Mouse (Mus musculus) fat pad, adult 2 months (tissue): ENCODE data around the gene Rhbdd1.

Source experiments
- DNase-seq: peaks from one replicate; pipeline ENCODE4 v3.0.0-alpha.2; 2011; ENCODE audit warnings: low read depth, low spot score; ENCODE audit errors: extremely low read depth

The Rhbdd1 gene

DNA sequence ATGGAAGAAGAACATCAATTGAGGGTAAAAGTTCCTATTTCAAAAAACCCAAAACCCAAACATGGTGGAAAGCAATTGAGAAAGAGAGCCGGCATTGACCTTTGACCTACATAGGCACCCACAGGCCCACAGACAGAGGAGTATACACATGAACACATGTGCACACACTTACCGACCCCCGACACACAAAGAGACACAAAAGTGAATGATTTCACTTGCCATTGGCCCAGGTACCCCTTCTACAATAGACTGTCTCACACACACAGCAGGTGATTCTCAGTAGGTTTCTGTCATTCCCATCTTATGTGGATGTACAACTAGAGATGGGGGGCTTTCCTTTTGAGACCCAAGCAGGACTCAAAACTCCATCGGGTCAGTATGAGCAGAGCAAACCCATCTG, 159.6 kb downstream of the Rhbdd1 start:
- DNase-seq, result no peak

GRCm38 (mm10) chr1:82476256-82476655, 160.0 kb downstream of the Rhbdd1 start:
- no peak for DNase-seq

- no peak for DNase-seq
Observed at GRCm38 (mm10) chr1:82476746-82477145, 160.5 kb downstream of the Rhbdd1 start.

DNA sequence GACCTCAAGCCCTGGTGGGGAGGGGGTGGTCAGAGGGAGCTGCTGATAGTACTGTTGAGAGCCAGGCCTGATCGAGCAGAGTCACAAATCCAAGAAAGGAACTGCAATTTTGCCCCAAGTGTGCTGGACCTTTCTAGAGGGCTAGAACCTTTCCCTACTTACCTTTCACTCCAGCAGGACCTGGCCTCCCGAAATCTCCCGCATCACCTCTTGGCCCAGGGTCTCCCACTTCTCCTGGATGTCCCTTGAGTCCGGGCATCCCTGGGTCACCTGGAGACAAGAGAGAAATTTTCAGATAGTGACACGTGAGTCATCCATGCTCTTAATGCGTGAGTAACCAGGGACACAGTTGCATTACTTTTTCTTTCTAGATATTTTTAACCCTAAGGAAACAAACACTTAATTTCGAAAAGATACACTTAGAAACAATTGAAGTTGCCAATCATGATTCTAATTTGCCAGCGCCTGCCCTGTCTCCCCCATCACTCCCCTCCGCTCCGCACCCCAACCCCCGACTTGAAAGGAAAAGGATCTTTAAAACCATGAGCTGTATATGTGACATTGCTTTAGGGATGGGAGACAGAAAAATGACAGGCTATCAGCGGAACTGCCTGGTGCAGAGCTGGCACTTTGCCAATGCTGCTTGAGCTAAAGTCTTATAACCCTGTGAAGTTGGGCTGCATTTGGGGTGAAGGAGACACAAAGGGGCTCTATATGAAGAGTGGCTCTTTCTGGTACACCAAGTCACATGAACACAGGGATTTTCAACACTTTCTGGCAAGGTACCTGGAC, 163.6 kb downstream of the Rhbdd1 start:
- no peak for DNase-seq

DNA sequence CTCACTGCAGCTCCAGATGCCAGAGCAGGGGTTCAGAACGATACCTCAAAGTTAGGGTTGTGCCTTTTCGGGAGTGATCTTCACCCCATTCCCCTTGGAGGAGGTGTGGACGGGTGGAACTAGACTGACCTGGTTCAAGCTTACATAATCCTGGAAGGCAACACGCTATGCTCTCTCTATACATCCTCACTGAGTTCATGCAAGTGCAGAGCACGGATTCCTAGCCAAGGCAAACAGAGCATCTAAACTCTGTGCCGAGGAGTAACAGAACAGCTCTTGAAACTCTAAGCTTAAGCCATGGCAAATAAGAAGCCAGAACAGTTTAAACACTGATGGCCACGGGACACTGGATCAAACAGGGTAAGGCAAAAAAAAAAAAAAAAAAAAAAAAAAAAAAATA, 166.1 kb downstream of the Rhbdd1 start:
- peak; percentile 83 for DNase-seq

DNA sequence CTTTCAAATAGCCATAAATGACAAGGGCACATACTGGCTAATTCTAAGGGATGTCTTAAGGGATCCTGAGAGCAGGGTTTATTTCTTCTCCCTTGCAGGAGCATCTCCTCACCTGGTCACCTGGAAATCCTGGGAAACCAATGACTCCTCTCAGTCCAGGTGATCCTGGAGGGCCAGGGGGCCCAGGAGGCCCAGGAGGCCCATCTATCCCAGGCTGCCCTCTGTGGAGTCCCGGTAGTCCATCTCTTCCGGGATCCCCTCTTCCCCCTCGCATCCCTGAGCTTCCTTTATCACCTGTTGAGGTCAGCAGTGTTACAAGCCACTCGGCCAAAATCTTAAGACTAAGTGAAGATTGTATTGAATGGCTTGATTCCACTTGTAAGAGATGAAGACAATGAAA, 170.1 kb downstream of the Rhbdd1 start:
- no peak for DNase-seq

GRCm38 (mm10) chr1:82491954-82492353, 175.7 kb downstream of the Rhbdd1 start:
- DNase-seq, result no peak
